Mouse (Mus musculus) heart, embryonic 10.5 days (tissue): ENCODE data around the gene Slc15a4. TPM values are rescaled to one million over a fixed set of nuclear protein-coding genes. Genes with fewer than 3 reads are reported as not detected.

Experiments used
- DNase-seq: peaks from one replicate; pipeline ENCODE4 v3.0.0-alpha.2; 2017; ENCODE audit warnings: low spot score
- H3K27ac ChIP-seq: fragments of 300-500 bp; sonication (generic); 2 replicates; pipeline ENCODE4 v1.5.1; 2016; ENCODE audit warnings: mild to moderate bottlenecking
- H3K27me3 ChIP-seq: fragments of 300-500 bp; sonication (generic); 2 replicates; pipeline ENCODE4 v1.6.1; 2016; ENCODE audit warnings: mild to moderate bottlenecking; ENCODE audit not compliant: poor library complexity, insufficient read depth, severe bottlenecking
- H3K36me3 ChIP-seq: fragments of 300-500 bp; sonication (generic); 2 replicates; pipeline ENCODE4 v1.6.1; 2016; ENCODE audit warnings: mild to moderate bottlenecking, moderate library complexity
- H3K4me1 ChIP-seq: fragments of 300-500 bp; sonication (generic); 2 replicates; pipeline ENCODE4 v1.6.1; 2016; ENCODE audit warnings: mild to moderate bottlenecking
- H3K4me3 ChIP-seq: fragments of 300-500 bp; sonication (generic); 2 replicates; pipeline ENCODE4 v1.5.1; 2016; ENCODE audit warnings: mild to moderate bottlenecking, moderate library complexity
- H3K9me3 ChIP-seq: fragments of 300-500 bp; sonication (generic); 2 replicates; pipeline ENCODE4 v1.6.1; 2016; ENCODE audit warnings: mild to moderate bottlenecking, moderate library complexity
- WGBS: fragments of 180-500 bp; shearing (Covaris S2); methylation state at CpG from one replicate; pipeline ENCODE4 v1.1.7; 2016; 5-methylcytosine and 5-hydroxymethylcytosine counted together
- polyA plus RNA-seq: library from polyadenylated mRNA; unstranded; fragments of >200 nt; fragmentation: Nextera tagmentation; extraction: Ambion mirVana; gene quantifications from 2 replicates; pipeline ENCODE4 v1.2.1, GENCODE M21; 2016

The Slc15a4 gene
- polyA plus RNA-seq: 20.4 and 22.6 TPM in 2 replicates

- Histone ChIP-seq H3K4me3 (peak within 1 kb of the TSS; percentile 65), H3K9me3 (no peaks in the 10 kb centered on the region), H3K36me3 (no peaks in the 10 kb centered on the region), H3K4me1 (peaks cover 11% of the 10 kb centered on the region), H3K27ac (peak within 1 kb of the TSS; percentile 63; the same call in 1 of the 2 replicates), H3K27me3 (peaks cover 26% of the 10 kb centered on the region)
- no peak for DNase-seq
- under 1% methylated on average over 62 of the region's 62 CpGs for WGBS
Measured at GRCm38 (mm10) chr5:127632167-127633145, at the start of gene Slc15a4, which contains the start of gene Glt1d1. Gene Slc15a4 (minus strand): TSS chr5:127632897. Gene Glt1d1 (plus strand): TSS chr5:127632262.

DNA sequence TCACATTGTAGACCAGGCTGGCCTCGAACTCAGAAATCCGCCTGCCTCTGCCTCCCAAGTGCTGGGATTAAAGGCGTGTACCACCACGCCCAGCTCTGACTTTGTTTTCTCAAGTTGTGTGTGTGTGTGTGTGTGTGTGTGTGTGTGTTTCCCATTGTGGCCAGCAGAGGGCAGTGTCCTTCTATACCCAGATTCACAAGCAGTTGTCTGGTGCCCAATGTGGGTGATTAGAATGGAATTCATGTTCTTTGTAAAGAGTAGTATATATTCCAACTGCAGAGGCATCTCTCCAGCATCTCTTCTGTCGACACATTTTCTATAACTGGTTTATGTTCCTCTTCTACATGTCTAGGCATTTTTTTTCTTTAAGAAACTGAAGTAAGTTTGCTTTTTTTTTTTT lies 45.8 kb upstream of the Slc15a4 start:
- Histone ChIP-seq H3K4me1 (no peaks in the 10 kb centered on the region), H3K9me3 (no peaks in the 10 kb centered on the region), H3K36me3 (no peaks in the 10 kb centered on the region), H3K27ac (no peak overlapping the region), H3K27me3 (no peaks in the 10 kb centered on the region), H3K4me3 (no peak overlapping the region)
- WGBS: 88% methylated on average over 5 of the region's 5 CpGs
- no peak for DNase-seq

GRCm38 (mm10) chr5:127677561-127677960 lies 44.9 kb upstream of the Slc15a4 start:
- no peak for DNase-seq
- Histone ChIP-seq H3K4me3 (no peak overlapping the region), H3K4me1 (no peaks in the 10 kb centered on the region), H3K9me3 (no peaks in the 10 kb centered on the region), H3K27me3 (no peaks in the 10 kb centered on the region), H3K27ac (no peak overlapping the region), H3K36me3 (no peaks in the 10 kb centered on the region)
- 94% methylated on average over 2 of the region's 2 CpGs for WGBS

DNA sequence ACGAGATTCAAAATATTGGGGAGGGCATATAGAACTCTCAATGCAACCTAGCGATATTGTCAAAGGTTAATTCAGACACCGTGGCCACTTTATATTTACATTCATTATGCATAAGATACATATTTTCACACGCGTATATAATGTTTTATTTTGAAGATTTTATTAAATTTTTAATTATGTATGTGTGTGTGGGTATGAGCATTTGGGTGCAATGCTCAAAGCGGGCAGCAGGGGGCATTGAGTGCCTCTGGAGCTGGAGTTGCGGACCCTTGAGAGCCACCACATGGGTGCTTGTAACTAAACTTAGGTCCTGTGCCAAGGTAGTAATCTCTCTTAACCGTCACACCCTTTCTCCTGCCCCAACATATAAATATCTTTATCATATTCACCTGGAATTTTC lies 41.2 kb upstream of the Slc15a4 start:
- DNase-seq: no peak
- Histone ChIP-seq H3K36me3 (no peaks in the 10 kb centered on the region), H3K4me3 (no peak overlapping the region), H3K9me3 (no peaks in the 10 kb centered on the region), H3K27ac (no peak overlapping the region), H3K27me3 (no peaks in the 10 kb centered on the region), H3K4me1 (no peaks in the 10 kb centered on the region)
- WGBS: 90% methylated on average over 8 of the region's 8 CpGs

DNA sequence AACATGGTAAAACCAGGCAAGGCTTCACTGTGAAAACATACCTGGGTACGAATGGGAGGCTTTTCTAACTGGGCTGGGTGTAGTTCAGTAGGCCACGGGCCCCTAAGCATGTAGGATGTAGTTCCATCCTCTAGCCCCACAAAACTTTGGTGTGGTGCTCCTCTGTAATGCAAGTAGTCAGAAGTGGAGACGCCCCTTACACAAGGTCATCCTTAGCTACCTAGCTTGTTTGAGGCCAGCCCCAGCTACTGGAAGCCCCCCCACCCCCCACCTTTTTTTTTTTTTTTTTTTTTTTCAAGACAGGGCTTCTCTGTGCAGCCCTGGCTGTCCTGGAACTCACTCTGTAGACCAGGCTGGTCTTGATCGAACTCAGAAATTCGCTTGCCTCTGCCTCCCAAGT lies 28.3 kb upstream of the Slc15a4 start:
- no peaks in the 10 kb centered on the region for H3K4me1 ChIP-seq
- H3K4me3 ChIP-seq: no peak overlapping the region
- 86% methylated on average over 5 of the region's 5 CpGs for WGBS
- H3K27ac ChIP-seq: no peak overlapping the region
- H3K27me3 ChIP-seq: no peaks in the 10 kb centered on the region
- no peak for DNase-seq
- H3K9me3 ChIP-seq: no peaks in the 10 kb centered on the region
- H3K36me3 ChIP-seq: no peaks in the 10 kb centered on the region

- no peaks in the 10 kb centered on the region for H3K9me3 ChIP-seq
- H3K27ac ChIP-seq: no peak overlapping the region
- H3K27me3 ChIP-seq: no peaks in the 10 kb centered on the region
- WGBS: 76% methylated on average over 5 of the region's 5 CpGs
- no peaks in the 10 kb centered on the region for H3K4me1 ChIP-seq
- no peak for DNase-seq
- H3K4me3 ChIP-seq: no peak overlapping the region
- H3K36me3 ChIP-seq: no peaks in the 10 kb centered on the region
Measured at GRCm38 (mm10) chr5:127660267-127660666, 27.6 kb upstream of the Slc15a4 start.

- H3K36me3 ChIP-seq: no peaks in the 10 kb centered on the region
- H3K27ac ChIP-seq: no peak overlapping the region
- no peak for DNase-seq
- no peak overlapping the region for H3K4me3 ChIP-seq
- no peaks in the 10 kb centered on the region for H3K27me3 ChIP-seq
- 73% methylated on average over 3 of the region's 3 CpGs for WGBS
- no peaks in the 10 kb centered on the region for H3K9me3 ChIP-seq
- no peaks in the 10 kb centered on the region for H3K4me1 ChIP-seq
Measured at GRCm38 (mm10) chr5:127659312-127659711, 26.6 kb upstream of the Slc15a4 start.

DNA sequence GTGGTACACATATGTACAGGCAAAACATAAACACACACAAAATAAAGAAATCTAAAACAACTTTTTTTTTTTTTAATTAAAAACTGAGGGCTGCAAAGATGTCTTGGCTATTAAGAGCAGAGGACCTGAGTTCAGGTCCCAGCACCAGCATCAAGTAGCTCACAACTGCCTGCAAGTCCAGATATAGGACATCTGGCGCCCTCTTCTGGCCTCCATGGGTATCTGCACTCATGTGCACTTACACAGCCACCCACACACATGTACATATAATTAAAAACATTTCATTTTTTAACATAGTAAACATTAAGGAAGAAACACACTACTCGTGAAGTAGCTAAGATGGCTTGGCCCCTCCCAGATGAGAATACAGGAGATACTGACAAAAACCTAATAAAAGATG lies 25.6 kb upstream of the Slc15a4 start:
- WGBS: 70% methylated on average over 2 of the region's 2 CpGs
- no peaks in the 10 kb centered on the region for H3K36me3 ChIP-seq
- no peak overlapping the region for H3K27ac ChIP-seq

GRCm38 (mm10) chr5:127649077-127649476 lies 16.4 kb upstream of the Slc15a4 start:
- Histone ChIP-seq H3K4me1 (no peaks in the 10 kb centered on the region), H3K9me3 (no peaks in the 10 kb centered on the region), H3K27ac (no peak overlapping the region), H3K36me3 (no peaks in the 10 kb centered on the region), H3K4me3 (no peak overlapping the region), H3K27me3 (no peaks in the 10 kb centered on the region)
- no peak for DNase-seq

More for the DNA sequence above, 25.6 kb upstream of the Slc15a4 start:
- Histone ChIP-seq H3K4me1 (no peaks in the 10 kb centered on the region), H3K4me3 (no peak overlapping the region), H3K9me3 (no peaks in the 10 kb centered on the region), H3K27me3 (no peaks in the 10 kb centered on the region)
- DNase-seq: no peak

DNA sequence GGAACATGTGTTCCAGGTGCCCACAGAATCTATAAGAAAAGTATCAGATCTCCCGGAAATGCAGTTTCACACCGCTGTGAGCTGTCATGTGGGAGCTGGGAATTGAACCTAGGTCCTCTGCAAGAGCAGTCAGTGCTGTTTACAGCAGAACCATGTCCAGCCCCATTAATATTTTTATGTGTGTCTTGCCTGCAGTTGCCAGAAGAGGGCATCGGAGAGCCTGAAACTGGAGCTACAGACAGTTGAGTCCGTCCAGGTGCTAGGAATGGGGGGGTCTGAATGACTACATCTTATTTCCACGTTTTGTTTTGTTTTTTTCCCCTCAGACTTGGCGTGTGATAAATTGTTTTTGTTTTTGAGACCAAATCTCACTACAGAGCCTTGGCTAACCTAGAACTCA lies 15.3 kb upstream of the Slc15a4 start:
- WGBS: 69% methylated on average over 6 of the region's 6 CpGs
- no peaks in the 10 kb centered on the region for H3K4me1 ChIP-seq
- H3K36me3 ChIP-seq: no peaks in the 10 kb centered on the region
- no peak overlapping the region for H3K27ac ChIP-seq
- H3K9me3 ChIP-seq: no peaks in the 10 kb centered on the region
- no peak for DNase-seq
- no peak overlapping the region for H3K4me3 ChIP-seq
- H3K27me3 ChIP-seq: no peaks in the 10 kb centered on the region

- Histone ChIP-seq H3K27ac (no peak overlapping the region), H3K4me1 (no peaks in the 10 kb centered on the region), H3K9me3 (0 out of 2 replicates have a peak, but pooled peaks cover 4% of the 10 kb centered on the region), H3K4me3 (no peak overlapping the region), H3K36me3 (no peaks in the 10 kb centered on the region), H3K27me3 (no peaks in the 10 kb centered on the region)
- no peak for DNase-seq
- WGBS: 83% methylated on average over 15 of the region's 15 CpGs
Measured at GRCm38 (mm10) chr5:127641185-127641958, 8.7 kb upstream of the Slc15a4 start.

DNA sequence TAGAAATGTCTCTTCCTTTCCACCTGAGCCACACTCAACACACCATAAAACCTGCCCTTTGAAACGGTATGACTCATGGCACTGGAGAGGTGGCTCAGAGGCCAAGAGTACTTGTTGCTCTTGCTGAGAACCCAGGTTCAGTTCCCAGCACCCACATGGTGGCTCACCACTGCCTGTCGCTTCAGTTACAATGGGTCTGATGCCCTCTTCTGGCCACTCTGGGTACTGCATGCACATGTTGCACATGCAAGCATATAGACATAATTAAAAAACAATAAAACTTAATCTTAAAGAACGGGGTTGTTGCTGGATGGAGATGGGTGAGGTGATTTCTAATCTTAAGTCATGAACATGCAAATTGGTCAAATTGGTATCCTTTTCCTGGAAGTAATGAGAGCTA lies 7.7 kb upstream of the Slc15a4 start:
- WGBS: 87% methylated on average over 3 of the region's 3 CpGs
- no peak for DNase-seq
- Histone ChIP-seq H3K4me3 (no peak overlapping the region), H3K27me3 (no peaks in the 10 kb centered on the region), H3K4me1 (no peaks in the 10 kb centered on the region), H3K27ac (no peak overlapping the region), H3K9me3 (0 out of 2 replicates have a peak, but pooled peaks cover 4% of the 10 kb centered on the region), H3K36me3 (no peaks in the 10 kb centered on the region)

DNA sequence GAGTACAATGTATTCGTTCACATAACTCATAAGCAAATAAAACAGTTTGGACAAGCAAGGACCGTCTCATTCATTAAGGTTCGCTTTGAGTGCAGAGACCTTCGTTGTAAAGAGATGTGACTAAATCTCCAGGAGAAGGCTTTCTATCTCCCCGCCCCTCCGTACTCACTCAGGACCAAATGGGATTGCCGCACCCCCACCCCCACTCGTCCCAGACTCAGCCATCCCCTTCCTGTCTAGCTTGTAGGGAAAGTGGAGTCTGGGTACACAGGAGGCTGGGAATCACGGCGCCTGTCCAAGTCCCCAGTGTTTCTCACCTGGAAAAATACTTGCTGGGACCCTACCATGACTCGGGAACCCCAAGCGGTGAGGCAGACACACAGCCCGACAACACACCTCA lies 6.9 kb upstream of the Slc15a4 start:
- Histone ChIP-seq H3K9me3 (0 out of 2 replicates have a peak, but pooled peaks cover 4% of the 10 kb centered on the region), H3K4me1 (no peaks in the 10 kb centered on the region), H3K36me3 (no peaks in the 10 kb centered on the region), H3K27me3 (no peaks in the 10 kb centered on the region), H3K27ac (no peak overlapping the region), H3K4me3 (no peak overlapping the region)
- WGBS: 83% methylated on average over 13 of the region's 13 CpGs
- DNase-seq: no peak
